Mouse (Mus musculus) stomach, postnatal 0 days (tissue): ENCODE measurements at regions not wholly inside any gene's neighbourhood (a gene's known extent, or its start where the extent isn't known, plus 50 kb on each side); places are given as distances from the start of the nearest gene placed in this dataset.

Experiments
- ATAC-seq: fragments of 200-750 bp; cut with Nextera tagmentation; 2 replicates; pipeline ENCODE4 v1.8.0; 2017; ENCODE audit not compliant: low FRiP score, low TSS enrichment
- DNase-seq: peaks from one replicate; pipeline ENCODE4 v3.0.0-alpha.2; 2016; ENCODE audit warnings: low spot score
- H3K27ac ChIP-seq: fragments of 300-500 bp; sonication (generic); replicated peaks from 2 replicates; pipeline ENCODE4 v1.5.1; 2014; ENCODE audit warnings: mild to moderate bottlenecking, control low read depth
- H3K27me3 ChIP-seq: fragments of 300-500 bp; sonication (generic); 2 replicates; pipeline ENCODE4 v1.6.1; 2014; ENCODE audit warnings: low read length; ENCODE audit not compliant: control insufficient read depth, insufficient read depth
- H3K36me3 ChIP-seq: fragments of 300-500 bp; sonication (generic); 2 replicates; pipeline ENCODE4 v1.6.1; 2014; ENCODE audit warnings: low read length, mixed read lengths; ENCODE audit not compliant: control insufficient read depth, insufficient read depth
- H3K4me1 ChIP-seq: fragments of 300-500 bp; sonication (generic); replicated peaks from 2 replicates; pipeline ENCODE4 v1.6.1; 2014; ENCODE audit warnings: antibody characterized with exemption; ENCODE audit not compliant: control insufficient read depth, insufficient read depth
- H3K4me2 ChIP-seq: fragments of 300-500 bp; sonication (generic); replicated peaks from 2 replicates; pipeline ENCODE4 v1.6.1; 2014; ENCODE audit warnings: low read depth, mild to moderate bottlenecking, control low read depth, moderate library complexity
- H3K4me3 ChIP-seq: fragments of 300-500 bp; sonication (generic); 2 replicates; pipeline ENCODE4 v1.5.1; 2014; ENCODE audit warnings: low read depth, low read length, control low read depth
- H3K9ac ChIP-seq: fragments of 300-500 bp; sonication (generic); 2 replicates; pipeline ENCODE4 v1.6.1; 2014; ENCODE audit warnings: mild to moderate bottlenecking, low read length, control low read depth, mixed read lengths
- H3K9me3 ChIP-seq: fragments of 300-500 bp; sonication (generic); 2 replicates; pipeline ENCODE4 v1.6.1; 2016; ENCODE audit warnings: low read length; ENCODE audit not compliant: control insufficient read depth
- CTCF ChIP-seq: IDR thresholded peaks from 2 replicates; pipeline ENCODE4 v1.5.1; 2016; ENCODE audit warnings: antibody characterized with exemption, low read depth, mild to moderate bottlenecking, moderate library complexity
- EP300 ChIP-seq: optimal IDR thresholded peaks from 2 replicates; pipeline ENCODE3; 2016; ENCODE audit warnings: antibody characterized with exemption
- WGBS: fragments of 180-500 bp; shearing (Covaris S2); extraction: QIAGEN DNeasy Blood & Tissue Kit; methylation state at CpG from one replicate; pipeline ENCODE4 v1.1.7; 2014; 5-methylcytosine and 5-hydroxymethylcytosine counted together

- 89% methylated on average over 4 of the region's 4 CpGs for WGBS
- ATAC-seq = no peak
- no peaks in the 10 kb centered on the region for H3K36me3 ChIP-seq
- TF ChIP-seq EP300 = no peak
- no peak for TF ChIP-seq CTCF
- H3K4me2 ChIP-seq = no peak overlapping the region
- no peak overlapping the region for H3K4me3 ChIP-seq
- no peak overlapping the region for H3K27ac ChIP-seq
- DNase-seq = no peak
- no peak overlapping the region for H3K9ac ChIP-seq
- no peaks in the 10 kb centered on the region for H3K4me1 ChIP-seq
- no peaks in the 10 kb centered on the region for H3K27me3 ChIP-seq
- H3K9me3 ChIP-seq = no peaks in the 10 kb centered on the region
These were observed 52.7 kb upstream of the Cnksr3 start for GRCm38 (mm10) chr10:7264721-7265120.
